Mouse (Mus musculus) bone marrow, adult 2 months (tissue): ENCODE data around the gene Lgalsl.

Experiments used
- CTCF ChIP-seq: fragments of 200-500 bp; IDR thresholded peaks from 2 replicates; pipeline ENCODE4 v1.5.1; 2011; ENCODE audit warnings: low read length, control low read depth; ENCODE audit not compliant: control insufficient read depth, insufficient read depth
- POLR2A ChIP-seq: fragments of 200-500 bp; IDR thresholded peaks from 2 replicates; pipeline ENCODE4 v1.6.1; 2011; ENCODE audit warnings: low read depth, mild to moderate bottlenecking, control low read depth, low read length, borderline replicate concordance; ENCODE audit not compliant: control insufficient read depth

GRCm38 (mm10) chr11:20872911-20873310 lies 42.1 kb upstream of the Lgalsl start:
- TF ChIP-seq POLR2A (no peak), CTCF (no peak)
